Mouse (Mus musculus): ENCODE data around the gene Lmntd2.

GRCm38 (mm10) chr7:141193948-141194347 is 19.9 kb downstream of the Lmntd2 start, which contains the start of the genes Hras and Lrrc56:
- TF ChIP-seq CTCF (IDR thresholded peaks at IDR 0.05; ENCODE audit: borderline replicate concordance, extremely low read depth, insufficient read depth, insufficient read length) (no peak), POLR2A (IDR thresholded peaks at IDR 0.05; ENCODE audit: borderline replicate concordance, extremely low read depth, insufficient read depth, insufficient read length, poor library complexity, severe bottlenecking) (no peak; the same call in 1 of the 2 replicates)

Measured in brain, embryonic 14.5 days (tissue).